Mouse (Mus musculus) leukemia stem cell, adult 10-12 weeks (primary cell): Measurements from ENCODE around the gene Pih1d3. TPM values are rescaled to one million over a fixed set of nuclear protein-coding genes. Genes with fewer than 3 reads are reported as not detected.

Experiments used
- polyA plus RNA-seq: library from polyadenylated mRNA; stranded (reverse); fragments of >175 nt; gene quantifications from 2 replicates; pipeline ENCODE4 v1.2.3, GENCODE M21; 2012; ENCODE audit warnings: low replicate concordance

Pih1d3 gene
- not detected in 2 replicates for polyA plus RNA-seq

DNA sequence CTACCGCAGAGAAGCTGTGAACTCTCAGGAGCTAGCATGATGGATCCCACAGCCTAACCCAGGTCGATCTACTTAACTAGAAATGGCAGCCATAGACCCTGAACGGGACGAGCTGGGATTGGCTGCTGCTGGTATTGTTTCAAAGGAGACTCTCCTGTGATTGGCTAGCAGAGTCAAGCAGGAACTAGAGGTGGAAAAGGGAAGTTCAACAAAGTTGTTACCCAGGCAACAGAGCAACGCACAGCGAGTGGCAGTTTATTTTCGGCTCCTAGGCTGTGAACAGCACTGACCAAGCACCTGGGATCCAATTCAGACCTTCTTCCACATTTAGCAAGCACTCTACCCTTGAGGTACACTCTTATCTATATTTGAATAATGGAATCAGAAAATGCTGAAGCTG is at the start of gene Pih1d3, which contains the start of gene 4931428L18Rik:
Pih1d3 (plus strand) TSS at position 275 of the 400 bp plus-strand sequence.
4931428L18Rik (minus strand) TSS at position 121 of the 400 bp plus-strand sequence.

GRCm38 (mm10) chr1:31176101-31176500 is 46.5 kb upstream of the Pih1d3 start, which contains the start of gene Lgsn:
Gene Lgsn, plus strand, starts transcription at chr1:31176401.

Other genes starting within 250 kb of the Pih1d3 start
- not detected in 2 replicates for gene AC153137.1, start 244.9 kb upstream of the Pih1d3 start, polyA plus RNA-seq
- gene Lgsn, start 46.4 kb upstream of the Pih1d3 start, polyA plus RNA-seq: not detected in 2 replicates
- gene 4931428L18Rik, start 154 bp upstream of the Pih1d3 start, polyA plus RNA-seq: not detected in 2 replicates